Mouse (Mus musculus) yolk sac, embryonic 10.5 days (tissue): ENCODE results near the gene Rfx4.
A peak's percentile ranks its signal among the peaks of the same experiment; 100 is the strongest.

Source experiments
- DNase-seq: peaks from one replicate; pipeline ENCODE4 v3.0.0-alpha.2; 2017; ENCODE audit warnings: low spot score

Rfx4 gene

DNA sequence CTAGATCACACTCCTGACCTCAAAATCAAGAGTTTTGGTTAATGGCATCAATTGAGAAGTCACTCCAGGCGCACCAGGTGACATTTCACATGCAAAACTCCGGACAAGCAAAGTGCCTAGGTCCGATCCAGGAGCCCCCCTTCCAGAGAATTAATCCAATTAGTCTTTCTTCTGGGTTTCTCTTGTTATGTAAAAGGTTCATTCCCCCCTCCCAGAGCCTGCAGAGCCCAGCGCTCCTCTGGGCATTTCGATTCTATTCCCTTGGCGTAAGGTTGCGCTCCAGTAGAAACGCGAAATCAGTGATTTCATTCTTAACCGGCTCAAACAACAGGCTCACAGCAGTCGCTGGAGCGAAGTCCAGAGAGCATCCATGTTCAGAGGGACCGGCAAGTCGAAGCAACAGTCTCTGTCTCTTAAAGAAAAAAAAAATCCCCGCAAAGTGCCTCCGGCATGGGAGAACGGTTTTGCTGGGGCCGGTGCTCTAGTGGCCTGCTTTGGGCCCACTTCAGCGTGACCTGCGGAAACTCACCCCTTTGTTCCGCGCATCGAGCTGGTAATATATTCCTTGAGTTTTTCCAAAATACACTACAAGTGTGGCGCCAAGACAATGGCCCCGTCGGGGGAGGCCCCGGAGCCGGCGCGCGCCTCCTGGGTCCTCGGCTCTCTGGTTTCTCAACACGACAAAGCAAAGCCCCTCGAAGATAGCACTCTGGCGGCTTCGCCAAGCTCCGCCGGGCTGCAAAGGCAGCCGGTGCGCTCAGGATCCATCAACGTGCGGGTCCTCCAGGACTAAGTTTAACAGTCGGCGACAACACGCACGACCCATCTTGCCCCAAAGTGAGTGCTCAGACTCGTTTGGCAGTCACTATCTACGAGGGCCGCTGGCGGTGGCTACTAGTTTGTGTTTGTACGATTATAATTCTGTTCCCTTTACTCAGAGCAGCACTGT is 2.9 kb downstream of the Rfx4 start:
- peak; percentile 24 for DNase-seq

DNA sequence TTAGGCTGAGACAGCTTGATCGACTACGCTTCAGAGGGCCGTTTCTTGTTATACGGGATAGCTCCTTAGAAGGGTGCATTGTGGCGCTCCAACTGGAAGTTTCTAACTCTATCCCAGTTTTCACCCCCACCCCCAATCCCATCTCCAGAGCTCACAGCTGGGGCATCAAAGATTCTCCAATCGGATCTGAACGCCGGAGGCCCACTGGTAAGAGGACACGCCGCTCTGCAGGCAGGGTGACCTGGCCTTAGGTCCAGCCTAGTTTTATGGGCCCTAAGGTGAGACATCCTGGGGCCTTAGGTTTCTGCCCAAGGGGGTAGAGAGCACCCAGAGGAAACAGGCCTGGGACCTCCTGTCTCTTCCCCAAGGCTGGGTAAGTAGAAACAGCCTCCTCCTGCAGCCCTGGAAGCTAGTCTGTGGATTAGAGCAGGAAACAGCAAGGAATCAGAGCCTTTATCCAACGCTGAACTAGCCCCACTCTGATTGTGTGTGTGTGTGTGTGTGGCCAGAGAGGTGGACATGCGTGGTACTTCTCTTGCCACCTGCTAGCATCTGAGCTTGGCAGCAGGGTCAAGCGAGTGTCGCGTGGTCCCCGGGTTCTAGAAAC is 3.8 kb downstream of the Rfx4 start:
- DNase-seq, result no peak

DNA sequence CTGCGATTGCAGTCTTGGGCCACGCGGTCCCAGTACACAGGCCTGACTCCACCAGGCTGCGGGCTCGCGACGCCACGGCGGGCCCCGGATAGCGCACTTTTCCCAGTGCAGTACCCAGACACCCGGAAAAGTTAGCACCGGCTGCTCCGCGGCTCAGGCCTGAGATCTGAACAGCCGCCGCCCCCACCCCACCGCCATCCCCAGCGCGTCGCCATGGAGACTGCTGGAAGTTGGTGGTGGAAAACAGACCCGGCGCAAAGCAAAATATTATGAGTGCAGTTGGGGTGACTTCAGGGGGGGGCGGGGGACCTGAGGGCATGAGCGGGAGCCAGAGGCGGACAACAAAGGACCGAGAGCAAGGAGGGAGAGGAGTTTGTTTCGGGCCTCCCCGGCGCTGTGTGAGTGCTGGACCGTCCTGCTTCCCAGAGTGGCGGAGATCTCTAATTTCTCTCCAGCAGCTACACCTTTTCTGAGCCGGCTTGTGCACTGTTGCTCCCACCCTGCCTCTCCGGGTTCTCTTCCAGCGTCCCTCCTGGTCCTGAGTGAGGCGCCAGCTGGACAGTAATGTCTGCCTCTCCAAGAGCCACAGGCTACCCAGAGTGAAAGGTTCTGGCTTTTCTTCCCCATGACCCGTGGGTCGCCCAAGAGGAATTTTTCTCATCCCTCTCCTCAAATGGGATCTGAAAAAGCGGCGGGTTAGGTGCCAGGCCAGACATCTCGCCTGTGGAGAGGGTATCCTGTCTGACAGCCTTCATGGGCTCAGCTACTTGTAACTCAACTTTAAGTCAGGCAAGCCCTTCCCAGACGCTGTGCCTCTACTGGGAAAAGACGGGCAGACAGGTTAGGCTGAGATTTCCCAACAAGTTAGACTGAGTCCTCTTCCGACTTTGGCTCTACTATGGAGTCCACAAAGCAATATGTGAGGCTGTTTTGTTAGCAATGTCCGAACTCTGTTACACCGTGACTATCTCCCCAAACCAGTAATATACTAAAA is 4.6 kb downstream of the Rfx4 start:
- DNase-seq, result no peak

DNA sequence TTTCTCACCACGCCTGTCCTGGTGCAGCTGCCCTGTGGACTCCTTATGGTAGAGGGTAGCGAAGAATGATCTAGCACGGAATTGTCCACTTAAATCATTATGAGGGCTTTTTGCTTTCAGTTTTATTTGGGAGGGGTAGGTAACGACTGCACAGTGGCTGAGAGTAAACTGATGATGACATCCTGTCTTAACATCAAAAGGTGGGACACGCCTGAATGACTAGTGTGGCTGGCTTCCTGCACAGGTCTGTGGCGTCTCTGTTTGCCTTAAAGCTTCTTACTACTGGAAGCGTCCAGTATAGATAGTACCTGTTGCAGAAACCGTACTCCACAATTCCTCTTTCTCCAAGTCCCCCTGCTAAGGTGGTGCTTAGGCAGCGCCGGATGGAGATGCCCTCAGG is 12.9 kb downstream of the Rfx4 start:
- no peak for DNase-seq

DNA sequence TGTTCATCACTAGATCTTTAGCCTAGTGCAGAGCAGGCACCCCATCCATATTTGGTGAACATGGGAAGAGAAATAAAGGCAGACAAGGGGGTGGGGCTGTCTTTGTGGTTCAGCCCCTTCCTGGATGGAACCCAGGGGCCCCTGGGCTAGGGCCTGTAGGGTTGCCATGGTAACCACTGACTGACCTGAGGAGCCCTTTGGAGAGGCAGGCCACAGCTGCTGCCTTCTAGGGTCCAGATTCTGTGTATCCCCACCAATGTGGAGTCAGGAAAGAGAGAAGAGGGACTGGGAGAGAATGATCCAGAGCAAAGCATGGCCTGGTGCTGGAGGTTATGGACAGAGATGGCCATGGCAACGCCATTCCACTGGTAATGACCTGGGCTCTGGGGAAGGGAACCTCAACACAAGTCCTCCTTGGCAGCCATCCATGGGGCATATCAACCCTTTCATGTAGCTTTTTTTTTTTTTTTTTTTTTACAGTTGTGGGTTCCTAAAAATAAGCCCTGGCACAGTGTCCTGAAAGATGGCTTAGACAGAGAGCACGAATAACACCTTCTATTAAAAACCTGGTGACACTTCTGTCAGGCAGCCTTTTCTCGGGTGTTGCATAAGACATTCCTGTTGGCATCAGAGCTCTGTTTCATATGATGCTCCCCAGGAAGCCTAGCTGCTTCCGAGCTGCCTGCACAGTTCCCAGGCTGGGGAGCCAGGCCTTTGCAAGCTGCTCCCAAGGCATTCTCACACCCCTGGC is 16.7 kb downstream of the Rfx4 start:
- no peak for DNase-seq

DNA sequence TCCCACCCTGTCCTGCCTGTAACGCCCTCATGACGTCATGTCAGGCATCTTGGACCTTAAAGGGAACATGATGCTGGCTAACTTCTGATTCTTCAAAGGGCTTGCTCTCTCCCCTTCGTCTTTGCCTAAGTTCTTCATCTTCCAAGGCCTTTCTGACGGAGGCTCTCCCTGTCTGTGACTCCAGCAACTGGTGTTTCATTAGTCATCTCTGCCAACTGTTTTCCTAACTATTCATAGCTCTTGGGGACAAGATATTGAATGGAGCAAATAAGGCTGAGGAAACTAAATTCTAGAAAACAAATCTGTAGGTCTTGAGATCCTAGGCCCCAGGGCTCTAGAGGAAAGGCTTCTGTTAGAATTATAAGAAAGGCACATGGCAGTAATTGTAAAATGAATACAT is 18.0 kb downstream of the Rfx4 start:
- DNase-seq, result no peak

DNA sequence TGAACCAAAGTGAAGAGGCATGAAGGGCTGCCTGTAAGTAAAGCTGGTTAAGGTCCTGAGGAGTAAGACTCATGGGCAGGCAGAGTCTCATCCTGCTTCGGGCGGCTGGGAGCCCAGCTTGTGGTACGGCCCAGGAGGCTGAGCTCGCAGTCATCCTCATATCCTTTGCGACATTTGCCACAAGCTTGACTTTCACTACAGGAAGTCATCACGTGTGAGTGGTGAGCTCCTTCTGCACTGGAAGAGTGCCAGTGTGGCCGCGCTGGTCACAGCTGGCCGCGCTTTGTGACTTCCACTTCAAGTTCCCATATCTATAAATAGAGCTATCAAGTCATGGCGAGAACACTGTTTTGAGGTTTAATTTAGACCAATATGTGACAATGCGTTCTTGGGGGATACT is 18.7 kb downstream of the Rfx4 start:
- no peak for DNase-seq

DNA sequence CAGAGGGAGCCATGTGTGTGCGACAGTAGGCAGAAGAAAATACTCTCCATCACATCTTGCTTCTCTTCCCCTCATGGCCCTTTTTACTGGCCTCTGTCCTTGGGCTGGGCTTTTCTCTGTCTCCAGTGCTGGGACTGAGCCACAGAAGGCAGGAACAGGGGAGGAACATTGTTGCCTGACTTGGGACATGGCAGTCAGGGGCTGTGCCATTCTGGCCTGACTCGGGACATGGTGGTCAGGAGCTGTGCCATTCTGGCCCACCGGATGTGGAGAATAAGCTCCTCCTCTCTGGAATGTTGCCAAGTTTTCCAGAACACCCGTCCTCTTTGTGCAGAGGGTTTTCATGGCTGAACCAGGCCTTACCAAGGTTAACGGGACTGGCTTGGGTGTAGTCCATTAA is 21.2 kb downstream of the Rfx4 start:
- DNase-seq, result no peak

DNA sequence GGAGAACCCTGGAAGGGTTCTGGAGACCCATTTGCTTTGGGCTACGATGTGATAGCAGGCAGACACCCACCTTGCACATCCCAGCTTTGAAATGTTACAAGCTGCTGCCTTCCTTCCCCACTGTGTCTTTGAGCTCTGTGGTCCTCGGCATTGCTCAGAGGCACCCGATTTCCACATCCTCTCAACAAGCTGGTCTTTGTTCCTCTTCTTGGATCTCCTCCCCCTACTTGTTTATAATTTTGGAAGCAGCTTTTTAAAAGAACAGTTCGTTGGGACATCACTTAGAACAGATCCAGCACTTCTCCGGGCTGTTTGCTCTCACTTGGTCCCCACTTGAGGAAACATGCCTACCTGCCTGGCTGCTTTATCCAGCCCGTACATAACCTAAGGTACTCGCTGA is 22.1 kb downstream of the Rfx4 start:
- DNase-seq, result no peak

DNA sequence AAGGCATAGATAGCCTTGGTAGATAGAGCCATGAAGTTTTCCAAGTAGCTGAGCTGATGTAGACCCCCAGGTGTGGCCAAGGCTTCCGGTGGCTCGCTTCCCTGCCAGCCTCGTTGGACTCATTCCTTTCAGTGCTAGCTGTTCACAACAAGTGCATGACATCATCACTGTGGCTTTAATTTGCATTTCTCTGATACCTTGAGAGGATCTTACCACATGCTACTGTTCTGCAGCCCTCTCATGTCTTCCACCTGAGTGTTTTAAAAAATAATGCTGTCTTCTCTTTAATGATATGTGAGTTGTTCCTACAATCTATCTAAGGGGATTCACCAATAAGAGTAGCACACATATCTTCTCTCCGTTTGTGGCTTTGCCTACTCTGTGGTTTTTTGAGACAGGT is 25.0 kb downstream of the Rfx4 start:
- DNase-seq, result no peak

DNA sequence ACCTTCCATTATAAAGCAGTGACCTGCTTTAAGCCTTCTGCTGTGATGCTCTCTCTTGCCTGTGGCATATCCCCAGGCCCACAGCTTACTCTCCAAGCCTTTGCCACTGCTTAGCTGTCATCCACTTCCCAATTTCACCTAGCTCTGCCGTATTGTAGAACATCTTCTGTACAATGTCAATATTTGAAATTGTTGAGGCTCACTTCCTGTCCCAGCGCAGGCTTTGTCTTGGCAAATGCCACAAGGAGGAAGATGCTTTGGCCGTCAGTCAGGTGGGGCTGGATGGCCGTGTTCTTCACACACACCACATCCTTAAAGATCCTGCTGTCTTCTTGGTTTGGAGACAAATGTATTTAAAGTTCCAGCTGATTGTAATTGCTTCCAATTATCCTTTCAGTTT is 29.5 kb downstream of the Rfx4 start:
- DNase-seq, result no peak

DNA sequence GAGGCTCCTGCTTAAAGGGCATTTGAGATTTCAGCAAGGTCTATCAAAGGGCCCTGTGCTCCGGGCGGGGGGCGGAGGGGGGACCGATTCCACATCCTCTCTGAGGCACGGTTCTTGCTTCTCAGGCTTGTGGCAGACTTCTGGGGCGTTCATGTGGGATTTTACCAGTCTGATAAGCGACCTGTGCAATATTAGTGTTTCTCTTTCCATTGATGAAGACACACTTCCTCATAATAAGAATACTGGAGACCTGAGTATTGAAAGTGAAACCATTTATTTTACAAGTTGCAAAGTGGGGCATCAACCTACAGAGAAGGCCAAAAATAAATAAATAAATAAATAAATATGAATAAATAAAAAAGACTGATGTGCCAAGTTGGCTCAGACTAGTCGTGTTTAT is 34.5 kb downstream of the Rfx4 start:
- no peak for DNase-seq

DNA sequence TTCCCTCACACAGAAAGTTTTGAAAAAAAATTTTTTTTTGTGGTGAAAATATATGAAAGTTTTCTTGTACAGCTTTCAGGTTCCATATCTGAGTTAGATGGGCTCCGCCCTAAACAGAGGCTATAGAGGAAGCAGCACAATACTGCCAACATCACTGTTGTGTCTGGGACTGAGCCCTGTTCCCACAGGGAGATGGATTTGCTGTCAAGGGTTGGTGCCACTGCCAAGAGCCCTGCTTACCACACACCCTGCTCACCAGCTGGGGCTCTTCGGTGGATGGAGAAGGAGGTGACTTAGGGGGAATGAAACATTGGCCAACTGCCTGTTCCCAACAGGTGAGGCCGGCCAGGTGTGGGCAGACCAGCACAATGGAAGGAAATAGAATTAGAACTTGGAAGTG is 35.3 kb downstream of the Rfx4 start:
- no peak for DNase-seq

DNA sequence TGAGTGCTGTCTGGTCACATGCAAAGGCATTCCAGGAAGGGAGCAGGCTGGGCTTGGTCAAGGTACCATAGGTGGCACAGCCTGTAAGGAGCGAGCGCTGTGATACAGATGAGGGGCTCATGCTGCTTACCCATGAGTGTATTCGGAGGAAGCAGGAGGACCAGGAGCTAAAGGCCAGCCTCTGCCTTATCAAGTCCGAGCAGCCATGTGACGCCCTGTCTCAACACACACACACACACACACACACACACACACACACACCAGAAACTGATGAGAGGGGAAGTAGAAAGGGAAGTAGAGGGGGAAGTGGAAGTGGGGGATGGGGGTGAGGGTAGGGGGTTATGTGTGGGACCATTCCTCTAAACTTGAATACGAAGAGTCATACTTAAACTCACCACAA is 45.7 kb downstream of the Rfx4 start:
- DNase-seq, result no peak

DNA sequence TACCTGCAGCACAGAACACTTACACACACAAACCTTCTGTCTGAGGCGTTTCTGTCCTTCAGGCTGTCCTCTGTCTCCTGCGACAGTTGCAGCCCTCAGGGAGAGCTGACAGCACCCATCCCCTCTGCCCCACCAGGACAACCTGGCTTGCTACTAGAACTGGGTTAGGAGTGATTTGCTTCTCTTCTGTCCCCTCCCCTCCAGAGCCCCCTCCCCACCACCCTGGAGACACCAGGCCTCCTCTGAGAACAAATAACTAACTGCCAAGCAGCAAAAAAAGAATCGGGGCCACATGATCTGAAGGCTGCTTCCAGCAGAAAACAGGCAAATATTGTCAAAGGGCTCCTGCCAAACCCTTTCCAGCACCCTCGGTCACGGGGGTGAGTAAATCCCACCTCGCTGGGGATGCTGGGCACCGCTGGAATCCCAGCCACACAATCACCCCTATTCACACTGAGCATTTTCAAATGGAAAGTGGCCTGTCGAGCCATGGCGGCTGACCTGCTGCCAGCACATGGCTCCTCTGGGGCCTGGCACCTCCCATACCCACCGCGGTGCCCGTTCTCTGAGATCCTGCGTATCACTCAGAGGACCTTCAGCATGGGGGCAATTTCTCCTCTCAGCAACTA is 47.5 kb downstream of the Rfx4 start:
- no peak for DNase-seq

DNA sequence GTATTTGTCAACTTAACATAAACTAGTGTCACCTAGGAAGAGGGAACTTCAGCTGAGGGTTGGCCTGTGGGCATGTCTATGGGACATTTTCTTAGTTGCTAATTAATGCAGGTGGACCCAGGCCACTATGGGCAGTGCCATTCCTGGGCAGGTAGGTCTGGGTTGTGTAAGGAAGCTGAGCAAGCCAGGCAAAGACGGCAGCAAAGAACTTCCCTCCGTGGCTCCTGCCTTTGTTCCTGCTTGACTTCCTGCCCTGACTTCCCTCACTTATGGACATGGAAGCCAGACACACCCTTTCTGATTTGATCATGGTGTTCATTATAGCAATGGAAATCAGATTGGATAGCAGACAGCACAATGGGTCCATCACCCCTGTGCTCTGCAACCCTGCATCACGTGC is 49.7 kb downstream of the Rfx4 start:
- no peak for DNase-seq

DNA sequence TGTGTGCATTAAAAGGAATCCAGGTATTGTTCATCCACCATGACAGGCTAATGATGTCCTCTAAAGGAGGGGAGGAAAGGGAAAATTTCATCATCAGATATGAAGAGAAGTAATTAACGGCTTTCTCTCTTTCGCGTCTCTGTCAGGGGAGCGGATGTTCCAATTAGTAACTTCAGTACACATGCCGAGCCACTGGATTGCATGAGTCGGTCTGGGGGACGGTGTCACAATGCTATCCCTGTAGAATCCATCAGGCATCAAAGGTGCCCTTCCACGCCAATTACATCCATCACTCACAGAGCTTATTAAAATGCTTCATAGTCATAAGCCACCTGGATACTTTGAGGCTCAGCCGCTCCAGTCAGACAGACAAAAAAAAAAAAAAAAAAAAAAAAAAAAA is 51.3 kb downstream of the Rfx4 start:
- no peak for DNase-seq

DNA sequence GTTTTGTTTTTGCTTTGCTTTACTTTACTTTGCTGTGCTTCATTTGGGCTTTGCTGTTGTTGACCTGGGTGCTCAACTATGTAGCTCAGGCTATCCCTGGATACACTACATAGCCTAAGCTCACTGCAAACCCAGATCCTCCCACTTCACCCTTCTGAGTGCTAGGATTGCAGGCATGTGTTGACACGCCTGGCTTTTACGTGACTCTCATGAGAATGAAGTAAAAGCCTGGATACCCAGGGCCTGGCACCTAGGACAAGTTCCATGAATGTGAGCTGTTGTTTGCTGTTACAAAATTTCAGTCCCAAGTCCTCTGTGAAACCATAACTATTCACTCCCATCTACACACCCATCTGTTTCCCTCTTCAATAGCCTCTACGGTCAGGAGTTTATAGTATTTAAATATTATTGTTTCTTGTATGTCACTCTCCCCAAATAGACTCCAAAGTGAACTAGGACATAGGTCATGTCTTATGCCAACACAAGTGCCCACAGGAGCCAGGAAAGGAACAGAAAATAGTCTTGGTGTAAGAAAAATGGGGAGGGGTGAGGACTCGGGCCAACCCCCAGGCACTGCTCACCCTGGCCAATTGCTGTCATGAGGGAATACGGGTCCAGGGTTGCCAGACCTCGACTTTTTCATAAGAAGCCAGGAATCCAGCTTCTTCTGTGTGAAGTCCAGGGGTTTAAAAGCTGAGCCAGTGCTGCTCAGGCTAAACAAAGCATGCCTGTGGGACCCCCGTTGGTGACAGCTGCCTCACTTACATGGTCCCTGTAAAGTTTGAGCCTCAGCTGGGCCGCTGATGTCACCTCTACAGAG is 54.4 kb downstream of the Rfx4 start:
- DNase-seq, result no peak

DNA sequence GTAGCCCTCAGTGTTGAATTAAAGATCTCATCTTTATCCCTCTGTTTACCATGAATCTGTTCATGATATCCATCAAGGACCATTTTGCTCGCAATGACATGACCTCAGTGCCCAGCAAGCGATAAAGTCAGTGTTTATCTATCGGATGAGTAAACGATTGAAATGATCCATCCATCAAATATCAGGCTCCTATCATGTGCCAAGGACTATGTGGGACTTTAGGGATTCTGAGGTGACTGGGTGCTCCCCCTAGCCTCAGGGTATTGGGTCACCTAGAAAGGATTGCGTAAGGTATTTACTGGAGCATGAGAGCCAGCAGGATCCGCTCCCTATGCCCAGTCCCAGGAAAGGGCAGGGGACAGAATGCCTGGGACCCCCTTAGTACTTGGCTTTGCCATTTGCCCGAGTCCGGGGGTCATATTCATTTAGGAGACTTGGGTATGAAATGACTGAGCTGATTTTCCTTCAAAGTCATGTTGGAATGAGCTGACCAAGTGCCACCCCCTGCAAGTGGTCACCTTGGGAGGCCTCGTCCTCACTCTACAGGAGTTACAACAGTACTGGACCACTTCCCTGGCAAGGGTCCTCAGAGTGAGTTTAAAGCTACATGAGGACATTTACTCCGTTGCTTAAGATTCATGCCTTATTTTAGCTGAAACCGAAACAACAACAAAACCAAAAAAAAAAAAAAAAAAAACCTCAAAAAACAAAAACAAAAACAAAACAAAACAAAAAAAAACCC is 55.5 kb downstream of the Rfx4 start:
- no peak for DNase-seq

DNA sequence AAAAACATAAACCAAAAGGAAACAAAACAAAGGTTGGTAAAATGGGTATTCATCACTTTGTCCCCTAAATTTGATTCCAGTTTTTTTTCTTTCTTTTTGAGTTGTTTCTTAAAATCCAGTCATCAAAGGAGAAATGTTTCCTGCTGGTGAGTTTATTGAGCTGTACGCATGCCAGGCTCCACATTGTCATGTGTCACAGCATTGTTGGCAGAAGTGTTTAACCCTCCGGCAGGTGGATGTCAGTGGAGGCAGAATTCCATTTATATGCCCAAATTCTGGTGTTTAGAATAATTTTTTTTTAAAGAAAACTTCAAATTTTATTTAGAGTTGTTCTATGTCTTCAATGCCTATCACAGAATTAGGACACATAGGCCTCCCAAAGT is 56.0 kb downstream of the Rfx4 start:
- no peak for DNase-seq
